Mouse (Mus musculus): ENCODE data around the gene Klf17. TPM values are rescaled to one million over a fixed set of nuclear protein-coding genes. Genes with fewer than 3 reads are reported as not detected.

The Klf17 gene
- total RNA-seq, 4 experiments from 2014 or later, result not detected

Other genes with a start within 250 kb of the Klf17 start
- 100 to 1,000 TPM; 182 to 220 (median 203) TPM for gene Eri3, start 215.3 kb downstream of the Klf17 start, total RNA-seq (2022)
- gene Dmap1, start 83.4 kb downstream of the Klf17 start, total RNA-seq (2022), result 10 to 100 TPM; 38.0 to 39.9 (median 39.4) TPM
- not detected for gene Gm12845, start 41.2 kb downstream of the Klf17 start, total RNA-seq (2022)
- gene Slc6a9, start 68.9 kb upstream of the Klf17 start, total RNA-seq (2022), result 10 to 100 TPM; 41.8 to 48.9 (median 44.4) TPM
- gene Ccdc24, start 106.9 kb upstream of the Klf17 start, total RNA-seq (2022), result 1 to 10 TPM in 1 of 4 experiments, under 1 TPM in 3; 0.72 to 1.1 (median 0.83) TPM
- 10 to 100 TPM; 59.6 to 64.5 (median 63.4) TPM for gene B4galt2, start 117.8 kb upstream of the Klf17 start, total RNA-seq (2022)
- 100 to 1,000 TPM; 406 to 438 (median 423) TPM for gene Atp6v0b, start 121.7 kb upstream of the Klf17 start, total RNA-seq (2022)
- 10 to 100 TPM in 3 of 4 experiments, 1 to 10 TPM in 1; 9.0 to 11.5 (median 11.0) TPM for gene Dph2, start 126.4 kb upstream of the Klf17 start, total RNA-seq (2022)
- gene Ipo13, start 149.4 kb upstream of the Klf17 start, total RNA-seq (2022), result 100 to 1,000 TPM; 127 to 140 (median 130) TPM
- 1 to 10 TPM; 1.5 to 2.2 (median 1.9) TPM for gene Artn, start 164.1 kb upstream of the Klf17 start, total RNA-seq (2022)